Mouse (Mus musculus): ENCODE measurements around the gene Hist1h2aa. TPM values are rescaled to one million over a fixed set of nuclear protein-coding genes. Genes with fewer than 3 reads are reported as not detected.
A peak's percentile ranks its signal among the peaks of the same experiment; 100 is the strongest.

Hist1h2aa gene
- polyA plus RNA-seq, 1 experiment from 2014 or later: not detected

DNA sequence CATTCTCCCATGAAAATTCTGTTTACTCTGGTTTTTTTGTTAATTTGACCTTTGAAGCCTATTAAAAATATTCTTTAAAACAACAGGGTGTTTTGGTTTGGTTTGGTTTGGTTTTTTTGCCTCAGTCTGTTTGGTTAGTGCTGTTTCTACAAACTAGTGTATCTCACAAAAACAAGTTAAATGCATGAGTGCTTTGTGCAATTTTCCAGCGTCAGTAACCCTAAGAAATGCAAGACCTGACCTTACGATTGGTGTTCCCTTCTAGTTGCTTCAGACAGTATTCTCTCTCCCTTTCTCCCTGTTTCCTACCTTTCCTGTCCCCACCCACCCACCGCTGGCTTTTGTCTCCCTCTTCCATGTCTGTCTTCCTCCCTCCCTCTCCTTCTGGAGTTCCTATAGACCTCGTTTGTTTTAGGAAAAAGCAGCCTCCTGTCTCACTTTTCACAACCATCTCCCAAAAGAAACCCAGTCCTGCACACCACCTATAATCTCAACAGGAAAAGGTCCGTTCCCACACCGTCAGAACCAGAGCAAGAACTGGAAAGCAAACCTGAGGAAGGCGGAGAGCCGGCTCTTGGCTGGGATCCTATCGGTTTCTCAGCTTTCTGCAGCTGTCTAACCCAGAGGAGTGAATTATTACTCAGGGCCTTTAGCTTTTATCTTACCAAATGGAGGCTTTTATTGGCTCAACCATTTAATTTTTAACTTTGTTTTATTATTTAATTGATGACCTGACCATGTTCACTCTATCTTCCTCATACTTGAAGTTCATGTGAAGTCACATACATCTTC is 19.7 kb upstream of the Hist1h2aa start, which contains the start of gene Slc17a4:
Gene Slc17a4, minus strand, starts transcription at position 634 of the 792 bp plus-strand sequence.
- Histone ChIP-seq H3K36me3 (no peaks in the 10 kb centered on the region), H3K9me3 (replicated peaks) (no peaks in the 10 kb centered on the region), H3K4me1 (peaks cover 44% of the 10 kb centered on the region), H3K27me3 (replicated peaks) (no peaks in the 10 kb centered on the region), H3K9ac (no peak within 1 kb of the TSS), H3K4me2 (no peak within 1 kb of the TSS), H3K4me3 (no peak within 1 kb of the TSS), H3K27ac (peak within 1 kb of the TSS; percentile 71; the same call in 1 of the 2 replicates)
- ATAC-seq: no peak
- 47% methylated on average over 9 of the region's 9 CpGs for WGBS (ENCODE audit: insufficient replicate concordance)

DNA sequence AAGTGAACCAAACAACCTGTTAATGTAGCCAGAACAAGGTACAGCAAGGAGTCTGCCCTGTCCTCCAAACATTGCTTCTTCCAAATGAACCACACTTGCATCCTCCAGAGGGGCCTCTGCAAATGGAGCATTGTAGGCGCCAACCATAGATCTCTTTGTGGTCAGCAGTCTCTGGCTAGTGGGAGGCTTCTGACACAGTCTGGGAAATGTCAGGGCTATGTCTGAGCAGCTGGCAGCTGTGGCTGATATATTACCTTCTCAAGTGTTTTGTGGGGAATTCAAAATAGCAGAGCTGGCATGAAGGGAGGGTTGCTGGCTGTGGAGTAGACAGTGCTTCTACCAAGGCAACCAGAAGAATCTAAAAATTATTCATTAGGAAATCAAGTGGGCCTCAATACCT is 18.1 kb upstream of the Hist1h2aa start:
- no peak for ATAC-seq
- no peak overlapping the region for H3K27ac ChIP-seq
- no peak overlapping the region for H3K9ac ChIP-seq
- H3K4me2 ChIP-seq: no peak overlapping the region
- peaks cover 33% of the 10 kb centered on the region for H3K4me1 ChIP-seq
- no peaks in the 10 kb centered on the region for H3K27me3 ChIP-seq (replicated peaks)
- no peak overlapping the region for H3K4me3 ChIP-seq
- H3K36me3 ChIP-seq: no peaks in the 10 kb centered on the region
- WGBS (ENCODE audit: insufficient replicate concordance): 56% methylated on average over 1 of the region's 1 CpGs
- no peaks in the 10 kb centered on the region for H3K9me3 ChIP-seq (replicated peaks)

DNA sequence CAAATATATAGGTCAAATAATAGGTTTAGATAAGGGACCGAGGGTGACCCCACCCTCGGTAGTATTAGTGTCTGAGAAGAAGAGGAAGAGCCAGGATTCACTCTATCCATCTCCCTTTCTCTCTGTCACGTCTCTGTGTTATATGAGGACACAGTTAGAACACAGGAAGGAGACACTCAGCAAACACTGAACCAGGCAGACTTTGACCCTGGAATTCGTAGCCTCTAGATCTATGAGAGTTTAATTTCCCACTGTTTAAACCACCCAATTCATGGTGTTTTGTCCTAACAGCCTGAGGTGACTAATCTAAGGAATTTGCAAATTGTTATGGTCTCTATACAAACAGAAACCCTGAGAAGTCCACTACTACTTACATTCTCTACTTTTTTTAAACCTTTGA is 16.6 kb upstream of the Hist1h2aa start:
- Histone ChIP-seq H3K4me3 (no peak overlapping the region), H3K9me3 (replicated peaks) (no peaks in the 10 kb centered on the region), H3K27me3 (replicated peaks) (no peaks in the 10 kb centered on the region), H3K27ac (no peak overlapping the region), H3K4me2 (no peak overlapping the region), H3K36me3 (no peaks in the 10 kb centered on the region), H3K4me1 (peaks cover 33% of the 10 kb centered on the region), H3K9ac (no peak overlapping the region)
- ATAC-seq: no peak
- WGBS (ENCODE audit: insufficient replicate concordance): 25% methylated on average over 4 of the region's 4 CpGs

DNA sequence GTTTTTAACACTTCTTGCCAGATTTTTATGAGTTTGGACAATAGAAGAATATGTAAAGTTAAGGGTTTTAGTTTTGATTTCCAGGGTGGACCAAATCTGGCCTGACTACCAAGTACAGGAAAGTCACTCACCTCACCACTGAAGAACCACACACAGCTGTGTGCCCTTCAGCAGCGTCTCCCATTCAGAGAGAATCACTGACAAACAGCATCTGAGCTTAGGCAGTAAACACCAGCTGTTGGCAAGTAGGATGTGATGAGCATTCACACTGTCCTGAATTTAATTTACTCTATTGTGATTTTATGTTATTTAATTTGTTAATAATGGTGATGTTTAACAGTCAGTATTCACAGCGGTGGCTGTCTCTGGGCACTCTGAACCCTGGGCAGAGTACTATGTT is 8.5 kb upstream of the Hist1h2aa start:
- ATAC-seq: no peak
- no peak overlapping the region for H3K9ac ChIP-seq
- H3K27me3 ChIP-seq (replicated peaks): no peaks in the 10 kb centered on the region; the same call in 1 of the 2 replicates
- H3K4me2 ChIP-seq: no peak overlapping the region
- 57% methylated on average over 2 of the region's 2 CpGs for WGBS (ENCODE audit: insufficient replicate concordance)
- no peak overlapping the region for H3K27ac ChIP-seq
- peaks cover 7% of the 10 kb centered on the region; the same call in 1 of the 2 replicates for H3K4me1 ChIP-seq
- H3K4me3 ChIP-seq: no peak overlapping the region
- H3K36me3 ChIP-seq: no peaks in the 10 kb centered on the region
- H3K9me3 ChIP-seq (replicated peaks): no peaks in the 10 kb centered on the region

DNA sequence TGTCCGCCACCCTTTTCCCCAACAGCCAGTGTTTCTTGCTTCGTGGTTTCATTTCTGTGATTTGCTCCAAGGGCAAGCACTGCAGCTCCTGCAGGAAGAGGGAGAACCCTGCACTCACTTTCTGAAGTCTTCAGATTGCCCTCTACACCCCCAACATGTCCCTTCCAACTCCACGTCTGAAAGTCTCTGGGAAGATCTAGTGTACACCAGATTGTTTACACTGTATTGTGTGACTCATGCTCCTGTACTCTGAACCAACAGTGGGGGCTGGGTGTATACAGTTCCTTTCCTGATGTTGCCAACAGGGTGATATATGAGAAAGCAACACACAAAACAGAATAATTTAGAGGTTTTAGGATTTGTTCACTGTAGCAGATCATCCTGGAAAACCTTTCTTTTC is 5.6 kb upstream of the Hist1h2aa start:
- Histone ChIP-seq H3K9me3 (replicated peaks) (no peaks in the 10 kb centered on the region), H3K4me1 (peaks cover 7% of the 10 kb centered on the region; the same call in 1 of the 2 replicates), H3K36me3 (no peaks in the 10 kb centered on the region), H3K27ac (no peak overlapping the region), H3K4me2 (peak overlapping the region; percentile 15; the same call in 1 of the 2 replicates), H3K27me3 (replicated peaks) (no peaks in the 10 kb centered on the region; the same call in 1 of the 2 replicates), H3K9ac (no peak overlapping the region), H3K4me3 (no peak overlapping the region)
- no peak for ATAC-seq
- 53% methylated on average over 3 of the region's 3 CpGs for WGBS (ENCODE audit: insufficient replicate concordance)

DNA sequence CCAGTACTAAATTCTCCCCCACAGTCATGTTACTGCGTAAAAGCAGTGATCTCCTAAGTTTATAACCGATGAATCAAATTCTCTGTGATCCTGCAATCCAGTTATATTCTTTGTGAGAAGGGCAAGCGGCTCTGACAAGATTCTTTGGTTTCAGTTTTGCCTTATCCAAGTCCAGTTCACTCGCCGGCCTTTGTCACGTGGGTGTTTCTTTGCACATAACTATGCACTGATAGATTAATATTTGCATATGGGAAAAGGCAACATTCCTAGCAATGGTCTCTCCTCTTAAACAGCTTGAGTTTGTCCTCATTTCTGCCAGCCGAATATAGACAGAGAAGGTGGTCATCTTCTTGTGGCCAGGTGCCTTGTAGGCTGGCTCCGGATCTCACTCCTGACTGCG is 3.8 kb upstream of the Hist1h2aa start:
- Histone ChIP-seq H3K9ac (no peak overlapping the region), H3K27ac (no peak overlapping the region), H3K9me3 (replicated peaks) (no peaks in the 10 kb centered on the region), H3K4me1 (peaks cover 7% of the 10 kb centered on the region; the same call in 1 of the 2 replicates), H3K36me3 (no peaks in the 10 kb centered on the region), H3K4me2 (no peak overlapping the region), H3K27me3 (replicated peaks) (no peaks in the 10 kb centered on the region; the same call in 1 of the 2 replicates), H3K4me3 (no peak overlapping the region)
- ATAC-seq: no peak
- 79% methylated on average over 9 of the region's 9 CpGs for WGBS (ENCODE audit: insufficient replicate concordance)

DNA sequence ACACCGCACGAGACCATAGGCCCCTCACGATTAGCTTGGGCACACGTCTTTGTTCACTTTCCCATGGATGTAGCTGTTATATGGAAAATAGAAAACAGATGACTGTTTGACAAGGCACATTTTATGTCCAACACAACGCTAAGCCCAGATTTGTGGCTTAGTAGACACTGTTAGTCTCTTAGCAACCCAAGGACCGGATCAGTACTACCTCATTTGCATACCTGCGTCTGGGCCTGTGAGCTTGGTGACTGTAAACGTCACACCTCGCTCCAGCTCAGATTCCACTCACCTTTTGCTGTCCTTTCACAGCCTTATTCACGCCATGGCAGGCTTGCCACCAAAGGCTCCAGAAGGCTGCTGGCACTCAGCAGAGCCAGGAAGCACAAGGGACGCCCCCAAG is 3.4 kb upstream of the Hist1h2aa start:
- no peak for ATAC-seq
- Histone ChIP-seq H3K36me3 (no peaks in the 10 kb centered on the region), H3K27ac (no peak overlapping the region), H3K4me2 (no peak overlapping the region), H3K4me1 (peaks cover 7% of the 10 kb centered on the region; the same call in 1 of the 2 replicates), H3K27me3 (replicated peaks) (no peaks in the 10 kb centered on the region; the same call in 1 of the 2 replicates), H3K4me3 (no peak overlapping the region), H3K9me3 (replicated peaks) (no peaks in the 10 kb centered on the region), H3K9ac (no peak overlapping the region)
- WGBS (ENCODE audit: insufficient replicate concordance): 63% methylated on average over 11 of the region's 11 CpGs

DNA sequence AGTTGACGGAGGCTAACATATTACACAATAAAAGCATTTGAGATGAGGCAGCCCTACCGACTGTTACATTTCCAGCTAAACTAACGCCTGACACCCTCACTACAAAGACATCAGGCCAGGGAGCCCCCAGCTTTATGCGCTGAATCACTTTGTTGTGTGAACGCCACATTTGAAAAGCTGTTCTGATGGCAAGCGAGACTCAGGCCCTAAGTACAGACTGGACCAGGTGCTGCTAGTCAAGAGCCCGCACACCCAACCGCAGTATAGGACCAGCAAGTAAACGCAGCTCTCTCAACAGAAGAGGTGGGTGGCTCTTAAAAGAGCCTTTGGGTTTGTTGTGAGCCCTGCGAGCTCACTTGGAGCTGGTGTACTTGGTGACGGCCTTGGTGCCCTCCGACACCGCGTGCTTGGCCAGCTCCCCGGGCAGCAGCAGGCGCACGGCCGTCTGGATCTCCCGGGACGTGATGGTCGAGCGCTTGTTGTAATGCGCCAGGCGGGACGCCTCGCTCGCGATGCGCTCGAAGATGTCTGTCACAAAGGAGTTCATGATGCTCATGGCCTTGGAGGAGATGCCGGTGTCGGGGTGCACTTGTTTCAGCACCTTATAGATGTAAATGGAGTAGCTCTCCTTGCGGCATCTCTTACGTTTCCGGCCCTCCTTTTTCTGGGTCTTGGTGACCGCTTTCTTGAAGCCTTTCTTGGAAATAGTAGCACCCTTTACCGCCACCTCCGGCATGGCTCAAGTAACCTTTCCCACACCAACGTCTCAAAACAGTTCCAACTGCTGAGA is 646 bp upstream of the Hist1h2aa start, which contains the start of gene Hist1h2ba:
Gene Hist1h2ba, minus strand, starts transcription at position 736 of the 790 bp plus-strand sequence.
- WGBS (ENCODE audit: insufficient replicate concordance): 84% methylated on average over 39 of the region's 39 CpGs
- Histone ChIP-seq H3K4me2 (no peak within 1 kb of the TSS), H3K4me1 (0 out of 2 replicates have a peak, but pooled peaks cover 2% of the 10 kb centered on the region), H3K9ac (no peak within 1 kb of the TSS), H3K4me3 (no peak within 1 kb of the TSS), H3K27ac (no peak within 1 kb of the TSS), H3K27me3 (replicated peaks) (no peaks in the 10 kb centered on the region), H3K36me3 (no peaks in the 10 kb centered on the region), H3K9me3 (replicated peaks) (no peaks in the 10 kb centered on the region)
- ATAC-seq: no peak

DNA sequence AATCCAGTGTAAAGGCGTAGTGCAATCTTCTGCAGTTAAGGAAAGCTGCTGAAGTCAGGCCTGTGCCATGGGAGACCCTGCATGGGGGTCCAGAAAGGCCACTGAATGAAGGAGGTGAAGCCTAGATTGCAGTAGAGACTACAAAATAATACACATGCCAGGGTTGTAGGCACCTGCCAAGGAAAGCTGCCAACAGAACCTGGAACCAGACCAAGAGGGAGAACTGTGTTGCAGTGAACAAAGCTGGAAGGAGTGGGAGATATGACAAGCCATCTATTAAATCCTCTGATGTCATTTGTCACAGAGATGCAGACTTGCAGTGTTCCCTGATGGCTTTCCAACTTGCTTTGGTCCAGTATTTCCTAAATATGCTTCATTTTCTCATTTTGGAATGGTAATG is 4.4 kb downstream of the Hist1h2aa start:
- Histone ChIP-seq H3K27me3 (replicated peaks) (0 out of 2 replicates have a peak, but pooled peaks cover 3% of the 10 kb centered on the region), H3K27ac (no peak overlapping the region), H3K4me1 (no peaks in the 10 kb centered on the region), H3K4me2 (no peak overlapping the region), H3K9ac (no peak overlapping the region), H3K9me3 (replicated peaks) (no peaks in the 10 kb centered on the region), H3K36me3 (no peaks in the 10 kb centered on the region), H3K4me3 (no peak overlapping the region)
- ATAC-seq: no peak
- WGBS (ENCODE audit: insufficient replicate concordance): 74% methylated on average over 1 of the region's 1 CpGs

DNA sequence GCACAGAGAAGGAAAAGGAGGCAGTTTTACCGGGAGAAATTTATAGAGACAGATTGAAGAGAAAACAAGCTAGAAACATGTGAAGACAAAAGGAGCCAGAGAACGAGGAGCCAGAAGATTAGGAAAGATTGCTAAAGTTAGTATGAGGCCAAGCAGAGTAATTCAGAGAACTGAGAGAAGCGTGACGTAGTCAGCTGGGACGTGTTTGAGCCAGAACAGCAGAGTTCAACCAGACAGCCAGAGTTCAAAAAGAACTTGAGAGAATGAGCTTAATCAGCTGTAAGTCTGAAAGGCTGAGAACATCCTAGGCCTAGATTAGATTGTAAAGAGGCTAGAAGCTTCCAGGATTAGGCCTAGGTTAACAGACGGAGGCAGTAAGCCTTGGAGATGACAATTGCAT is 6.0 kb downstream of the Hist1h2aa start:
- Histone ChIP-seq H3K9ac (no peak overlapping the region), H3K27me3 (replicated peaks) (0 out of 2 replicates have a peak, but pooled peaks cover 3% of the 10 kb centered on the region), H3K36me3 (no peaks in the 10 kb centered on the region), H3K4me3 (no peak overlapping the region), H3K4me1 (no peaks in the 10 kb centered on the region), H3K9me3 (replicated peaks) (no peaks in the 10 kb centered on the region), H3K4me2 (no peak overlapping the region), H3K27ac (no peak overlapping the region)
- no peak for ATAC-seq
- 62% methylated on average over 6 of the region's 6 CpGs for WGBS (ENCODE audit: insufficient replicate concordance)

DNA sequence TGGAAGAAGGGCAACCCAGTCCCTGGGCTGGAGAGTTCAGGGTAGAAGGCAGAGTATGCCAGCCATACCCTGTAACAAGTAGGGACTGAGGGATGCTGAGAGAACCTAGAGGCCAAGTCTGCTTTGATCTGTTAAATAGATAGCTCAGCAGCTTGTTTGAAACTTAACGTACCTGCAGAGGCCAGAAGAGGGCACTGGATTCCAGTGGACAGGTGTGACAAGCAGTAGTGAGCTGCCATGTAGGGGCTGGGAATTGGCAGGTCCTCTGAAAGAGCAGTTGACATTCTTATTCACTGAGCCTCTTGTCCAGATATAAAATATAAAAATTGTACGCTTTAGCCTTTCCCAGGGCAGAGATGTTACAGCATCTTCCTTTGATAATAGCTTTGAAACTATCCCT is 8.6 kb downstream of the Hist1h2aa start:
- H3K9me3 ChIP-seq (replicated peaks): no peaks in the 10 kb centered on the region
- ATAC-seq: no peak
- H3K36me3 ChIP-seq: no peaks in the 10 kb centered on the region
- H3K27ac ChIP-seq: no peak overlapping the region
- no peak overlapping the region for H3K4me2 ChIP-seq
- H3K4me1 ChIP-seq: no peaks in the 10 kb centered on the region
- 37% methylated on average over 2 of the region's 2 CpGs for WGBS (ENCODE audit: insufficient replicate concordance)
- H3K9ac ChIP-seq: no peak overlapping the region
- H3K4me3 ChIP-seq: no peak overlapping the region
- H3K27me3 ChIP-seq (replicated peaks): 0 out of 2 replicates have a peak, but pooled peaks cover 3% of the 10 kb centered on the region

DNA sequence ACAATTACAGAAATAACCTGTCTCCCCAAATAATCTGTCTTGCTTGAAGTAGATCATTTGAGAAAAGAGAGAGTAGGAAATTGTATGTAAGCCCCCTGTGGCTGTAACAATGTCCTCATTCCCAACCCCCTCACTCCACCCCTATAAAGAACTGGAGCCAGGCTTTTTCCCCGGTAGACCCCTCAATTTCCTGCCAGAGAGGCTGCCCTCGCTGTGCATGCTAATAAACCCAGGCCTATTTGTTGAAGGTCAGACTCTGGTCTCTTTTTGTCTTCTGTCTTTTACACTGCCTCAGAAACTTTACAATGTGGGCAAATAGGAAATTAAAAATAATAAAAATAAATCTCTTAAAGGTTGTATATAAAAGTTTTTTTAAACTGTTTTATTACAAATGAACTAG is 12.0 kb downstream of the Hist1h2aa start:
- H3K4me3 ChIP-seq: no peak overlapping the region
- 0 out of 2 replicates have a peak, but pooled peaks cover 3% of the 10 kb centered on the region for H3K27me3 ChIP-seq (replicated peaks)
- H3K9ac ChIP-seq: no peak overlapping the region
- no peak overlapping the region for H3K27ac ChIP-seq
- no peak overlapping the region for H3K4me2 ChIP-seq
- no peak for ATAC-seq
- H3K36me3 ChIP-seq: no peaks in the 10 kb centered on the region
- H3K9me3 ChIP-seq (replicated peaks): no peaks in the 10 kb centered on the region
- H3K4me1 ChIP-seq: no peaks in the 10 kb centered on the region
- 37% methylated on average over 2 of the region's 2 CpGs for WGBS (ENCODE audit: insufficient replicate concordance)
